Mouse (Mus musculus): Measurements from ENCODE around the gene Pigq.

The Pigq gene

GRCm38 (mm10) chr17:25958771-25959494 is 14.2 kb upstream of the Pigq start:
- in situ Hi-C loops (cut with MboI): no loop called here

GRCm38 (mm10) chr17:25957586-25958051 is 12.9 kb upstream of the Pigq start:
- in situ Hi-C loops (cut with MboI): no loop called here

- in situ Hi-C loops (cut with MboI): no loop called here
Observed at GRCm38 (mm10) chr17:25956631-25957030, 11.9 kb upstream of the Pigq start.

GRCm38 (mm10) chr17:25956201-25956600 is 11.5 kb upstream of the Pigq start:
- in situ Hi-C loops (cut with MboI): no loop called here

GRCm38 (mm10) chr17:25955736-25956135 is 11.0 kb upstream of the Pigq start:
- in situ Hi-C loops (cut with MboI): no loop called here

- in situ Hi-C loops (cut with MboI): no loop called here
Observed at GRCm38 (mm10) chr17:25954671-25955070, 9.9 kb upstream of the Pigq start.

GRCm38 (mm10) chr17:25953161-25953560 is 8.4 kb upstream of the Pigq start:
- in situ Hi-C loops (cut with MboI): no loop called here

GRCm38 (mm10) chr17:25951803-25952623 is 7.3 kb upstream of the Pigq start, which contains the start of gene A930017K11Rik:
Gene A930017K11Rik (minus strand): TSS chr17:25952565.
- in situ Hi-C loops (cut with MboI): no loop called here

- in situ Hi-C loops (cut with MboI): no loop called here
Observed at GRCm38 (mm10) chr17:25951225-25951802, 6.6 kb upstream of the Pigq start.

GRCm38 (mm10) chr17:25950706-25951105 is 6.0 kb upstream of the Pigq start:
- in situ Hi-C loops (cut with MboI): no loop called here

GRCm38 (mm10) chr17:25949981-25950380 is 5.2 kb upstream of the Pigq start:
- in situ Hi-C loops (cut with MboI): no loop called here

GRCm38 (mm10) chr17:25948051-25948450 is 3.3 kb upstream of the Pigq start:
- in situ Hi-C loops (cut with MboI): no loop called here

GRCm38 (mm10) chr17:25947576-25947975 is 2.8 kb upstream of the Pigq start:
- in situ Hi-C loops (cut with MboI): no loop called here

- in situ Hi-C loops (cut with MboI): no loop called here
Observed at GRCm38 (mm10) chr17:25946891-25947290, 2.2 kb upstream of the Pigq start.

GRCm38 (mm10) chr17:25946349-25946748 is 1.6 kb upstream of the Pigq start:
- in situ Hi-C loops (cut with MboI): no loop called here

- in situ Hi-C loops (cut with MboI): no loop called here
Observed at GRCm38 (mm10) chr17:25945517-25946155, 900 bp upstream of the Pigq start.

GRCm38 (mm10) chr17:25943769-25944168 is 967 bp downstream of the Pigq start:
- in situ Hi-C loops (cut with MboI): no loop called here

GRCm38 (mm10) chr17:25943221-25943620 is 1.5 kb downstream of the Pigq start:
- in situ Hi-C loops (cut with MboI): no loop called here

- in situ Hi-C loops (cut with MboI): no loop called here
Observed at GRCm38 (mm10) chr17:25942597-25943151, 2.1 kb downstream of the Pigq start.

- in situ Hi-C loops (cut with MboI): no loop called here
Observed at GRCm38 (mm10) chr17:25941511-25942241, 3.1 kb downstream of the Pigq start.

- in situ Hi-C loops (cut with MboI): no loop called here
Observed at GRCm38 (mm10) chr17:25934526-25934925, 10.2 kb downstream of the Pigq start.
